21 mouse cellular contexts compared by ENCODE assay signal in genomic region chr12:33308668-33309067, GRCm38 (mm10).
A peak's percentile ranks its signal among the peaks of the same experiment; 100 is the strongest.
DNase-seq lines count a peak whose midpoint lies in the region; ATAC-seq and TF ChIP-seq lines count a peak whose summit lies in the region.
"Had no signal": no experiment of that assay in that cellular context is flagged by ENCODE, and none has a peak within 500 bp of the region (broad histone marks: within the 10 kb centered on the region; RNA-seq: fewer than 3 reads in every experiment).

No protein-coding gene starts in this region.

- DNase-seq in liver, embryonic 13.5 days, result no peak
- DNase-seq in liver, postnatal 0 days, result no peak
- DNase-seq in layer of hippocampus, postnatal 14 days (ENCODE audit: low spot score in 2 of 2), result no peak
- no peak for DNase-seq in adrenal gland, adult 8-10 months
- no peak for DNase-seq in left cerebral cortex, adult 11 months (ENCODE audit: low spot score)
- DNase-seq: adrenal gland, postnatal 14 days; cerebellum, adult 11-12 months; cerebellum, adult 9-11 months; cerebellum, postnatal 36 days; gastrocnemius, postnatal 10 days; heart, adult 18-20 months; heart, postnatal 10 days; heart, postnatal 4 days had no signal

- H3K36me3 ChIP-seq in liver, embryonic 13.5 days, result 0 out of 2 replicates have a peak, but pooled peaks cover 3% of the 10 kb centered on the region
- 0 out of 2 replicates have a peak, but pooled peaks cover 5% of the 10 kb centered on the region for H3K36me3 ChIP-seq in liver, postnatal 0 days (replicated peaks; ENCODE audit: insufficient read depth, low read length)
- H3K36me3 ChIP-seq in hindbrain, embryonic 16.5 days (ENCODE audit: control insufficient read depth, insufficient read depth, low read length), result no peaks in the 10 kb centered on the region
- H3K36me3 ChIP-seq: heart, embryonic 10.5 days; hindbrain, embryonic 12.5 days had no signal

- ATAC-seq in erythroblast, adult 5-6 weeks (replicated peaks; ENCODE audit: low FRiP score, poor library complexity, severe bottlenecking), result peak; percentile 83
- peak; percentile 79 for ATAC-seq in liver, embryonic 13.5 days (ENCODE audit: low read depth)
- ATAC-seq in liver, postnatal 0 days, result peak; percentile 43
- no peak for ATAC-seq in hindbrain, embryonic 16.5 days
- ATAC-seq: forebrain, embryonic 16.5 days; hindbrain, postnatal 0 days had no signal

- TF ChIP-seq CTCF in liver, postnatal 0 days (IDR thresholded peaks at IDR 0.05; ENCODE audit: low read depth), result no peak

- no peak overlapping the region for H3K9ac ChIP-seq in liver, embryonic 13.5 days
- H3K9ac ChIP-seq in liver, postnatal 0 days (replicated peaks), result no peak overlapping the region
- no peak overlapping the region for H3K9ac ChIP-seq in hindbrain, embryonic 16.5 days (ENCODE audit: low read depth, low read length)
- H3K9ac ChIP-seq: hindbrain, embryonic 12.5 days had no signal

- H3K9me3 ChIP-seq in liver, embryonic 13.5 days (replicated peaks), result no peaks in the 10 kb centered on the region; the same call in 1 of the 2 replicates
- no peaks in the 10 kb centered on the region for H3K9me3 ChIP-seq in liver, postnatal 0 days (ENCODE audit: low read length)
- no peaks in the 10 kb centered on the region for H3K9me3 ChIP-seq in hindbrain, embryonic 16.5 days (ENCODE audit: control insufficient read depth, low read length)
- H3K9me3 ChIP-seq: embryonic facial prominence, embryonic 10.5 days; heart, embryonic 10.5 days; hindbrain, embryonic 12.5 days had no signal

- peak; percentile 67; the same call in 1 of the 2 replicates for TF ChIP-seq EP300 in liver, postnatal 0 days (IDR thresholded peaks at IDR 0.05; ENCODE audit: low read depth)

- H3K4me1 ChIP-seq in liver, embryonic 13.5 days (replicated peaks), result peaks cover 76% of the 10 kb centered on the region
- H3K4me1 ChIP-seq in liver, postnatal 0 days (ENCODE audit: insufficient read depth), result peaks cover 35% of the 10 kb centered on the region
- peaks cover 8% of the 10 kb centered on the region for H3K4me1 ChIP-seq in hindbrain, embryonic 16.5 days (ENCODE audit: control insufficient read depth, insufficient read depth, low read depth, low read length)

- 49% methylated on average over 7 of the region's 7 CpGs for WGBS in liver, embryonic 13.5 days (ENCODE audit: insufficient replicate concordance)
- 63% methylated on average over 7 of the region's 7 CpGs for WGBS in liver, postnatal 0 days (ENCODE audit: insufficient replicate concordance)
- WGBS in hindbrain, embryonic 16.5 days, result 90% methylated on average over 7 of the region's 7 CpGs

- H3K4me3 ChIP-seq in liver, embryonic 13.5 days (replicated peaks), result no peak overlapping the region
- H3K4me3 ChIP-seq in liver, postnatal 0 days (ENCODE audit: low read depth, low read length), result no peak overlapping the region
- no peak overlapping the region for H3K4me3 ChIP-seq in hindbrain, embryonic 16.5 days (ENCODE audit: low read length)
- H3K4me3 ChIP-seq: embryonic facial prominence, embryonic 10.5 days; erythroblast, embryonic 14.5 days; heart, embryonic 10.5 days; hindbrain, embryonic 12.5 days had no signal

- no peaks in the 10 kb centered on the region for H3K27me3 ChIP-seq in liver, embryonic 13.5 days
- no peaks in the 10 kb centered on the region for H3K27me3 ChIP-seq in liver, postnatal 0 days (ENCODE audit: insufficient read depth, low read length)
- no peaks in the 10 kb centered on the region for H3K27me3 ChIP-seq in hindbrain, embryonic 16.5 days (replicated peaks; ENCODE audit: control insufficient read depth, insufficient read depth, low read length)

- H3K4me2 ChIP-seq in liver, embryonic 13.5 days, result peak overlapping the region; percentile 10
- H3K4me2 ChIP-seq in liver, postnatal 0 days (ENCODE audit: low read depth, low read length), result no peak overlapping the region
- no peak overlapping the region for H3K4me2 ChIP-seq in hindbrain, embryonic 16.5 days (ENCODE audit: low read length)
- H3K4me2 ChIP-seq: hindbrain, embryonic 12.5 days had no signal

- H3K27ac ChIP-seq in liver, embryonic 13.5 days, result peak overlapping the region; percentile 71
- H3K27ac ChIP-seq in liver, postnatal 0 days (ENCODE audit: low read depth), result no peak overlapping the region
- H3K27ac ChIP-seq in hindbrain, embryonic 16.5 days (ENCODE audit: low read depth, low read length), result no peak overlapping the region
- H3K27ac ChIP-seq: embryonic facial prominence, embryonic 10.5 days; heart, embryonic 10.5 days; hindbrain, embryonic 12.5 days; hindbrain, postnatal 0 days had no signal
